Mouse (Mus musculus) brain, embryonic 14.5 days (tissue): ENCODE measurements at regions not wholly inside any gene's neighbourhood (a gene's known extent, or its start where the extent isn't known, plus 50 kb on each side); places are given as distances from the start of the nearest gene placed in this dataset.

ENCODE experiments used
- CTCF ChIP-seq: fragments of 200-500 bp; IDR thresholded peaks from 2 replicates; pipeline ENCODE4 v1.5.1; 2012; ENCODE audit warnings: inconsistent platforms, mild to moderate bottlenecking, moderate library complexity, borderline replicate concordance; ENCODE audit not compliant: insufficient read depth, insufficient read length; ENCODE audit errors: extremely low read depth
- POLR2A ChIP-seq: fragments of 200-500 bp; IDR thresholded peaks from 2 replicates; pipeline ENCODE4 v1.6.1; 2012; ENCODE audit warnings: mild to moderate bottlenecking, inconsistent platforms, borderline replicate concordance; ENCODE audit not compliant: poor library complexity, insufficient read depth, insufficient read length, severe bottlenecking; ENCODE audit errors: extremely low read depth

- no peak for TF ChIP-seq CTCF
- no peak for TF ChIP-seq POLR2A
Measured at GRCm38 (mm10) chr13:28408868-28409608, 151.7 kb downstream of the Gm11361 start.
